Mouse (Mus musculus): ENCODE results near the gene Zfp185. TPM values are rescaled to one million over a fixed set of nuclear protein-coding genes. Genes with fewer than 3 reads are reported as not detected.

The Zfp185 gene
- polyA plus RNA-seq (2015; fragmentation: Nextera tagmentation; extraction: Ambion mirVana), result 6.8 and 6.9 TPM in 2 replicates

- Histone ChIP-seq H3K4me3 (replicated peaks) (peak within 1 kb of the TSS; percentile 35), H3K9ac (no peak within 1 kb of the TSS), H3K4me1 (replicated peaks) (no peaks in the 10 kb centered on the region), H3K9me3 (no peaks in the 10 kb centered on the region), H3K4me2 (replicated peaks) (peak within 1 kb of the TSS; percentile 76), H3K36me3 (no peaks in the 10 kb centered on the region), H3K27me3 (replicated peaks) (no peaks in the 10 kb centered on the region), H3K27ac (no peak within 1 kb of the TSS)
- ATAC-seq, result peak; percentile 90
- 22% methylated on average over 40 of the region's 45 CpGs for whole genome bisulfite sequencing
Measured at GRCm38 (mm10) chrX:72986841-72987519, at the start of gene Zfp185. Gene Zfp185 (plus strand): TSS chrX:72987339.

GRCm38 (mm10) chrX:72953464-72953863 lies 33.7 kb upstream of the Zfp185 start:
- H3K9ac ChIP-seq, result no peak overlapping the region
- H3K4me3 ChIP-seq (replicated peaks), result no peak overlapping the region
- H3K4me2 ChIP-seq (replicated peaks), result no peak overlapping the region
- H3K27me3 ChIP-seq (replicated peaks), result no peaks in the 10 kb centered on the region
- no peak for ATAC-seq
- no peaks in the 10 kb centered on the region for H3K36me3 ChIP-seq
- no peaks in the 10 kb centered on the region for H3K4me1 ChIP-seq (replicated peaks)
- 77% methylated on average over 4 of the region's 4 CpGs for WGBS
- no peaks in the 10 kb centered on the region for H3K9me3 ChIP-seq
- H3K27ac ChIP-seq, result no peak overlapping the region

- Histone ChIP-seq H3K4me2 (replicated peaks) (no peak overlapping the region), H3K27ac (no peak overlapping the region), H3K36me3 (no peaks in the 10 kb centered on the region), H3K9me3 (no peaks in the 10 kb centered on the region), H3K9ac (no peak overlapping the region), H3K4me1 (replicated peaks) (no peaks in the 10 kb centered on the region), H3K27me3 (replicated peaks) (no peaks in the 10 kb centered on the region), H3K4me3 (replicated peaks) (no peak overlapping the region)
- WGBS, result 89% methylated on average over 4 of the region's 4 CpGs
- ATAC-seq, result no peak
Measured at GRCm38 (mm10) chrX:72956486-72956885, 30.7 kb upstream of the Zfp185 start.

GRCm38 (mm10) chrX:72960431-72960830 lies 26.7 kb upstream of the Zfp185 start:
- Histone ChIP-seq H3K4me3 (replicated peaks) (no peak overlapping the region), H3K9me3 (no peaks in the 10 kb centered on the region), H3K4me2 (replicated peaks) (no peak overlapping the region), H3K36me3 (no peaks in the 10 kb centered on the region), H3K27ac (no peak overlapping the region), H3K27me3 (replicated peaks) (no peaks in the 10 kb centered on the region), H3K4me1 (replicated peaks) (no peaks in the 10 kb centered on the region), H3K9ac (no peak overlapping the region)
- 78% methylated on average over 4 of the region's 4 CpGs for WGBS
- ATAC-seq, result no peak

- H3K36me3 ChIP-seq, result no peaks in the 10 kb centered on the region
- ATAC-seq, result no peak
- H3K9ac ChIP-seq, result no peak overlapping the region
- H3K4me2 ChIP-seq (replicated peaks), result no peak overlapping the region
- 75% methylated on average over 3 of the region's 3 CpGs for WGBS
- H3K27me3 ChIP-seq (replicated peaks), result no peaks in the 10 kb centered on the region
- H3K9me3 ChIP-seq, result no peaks in the 10 kb centered on the region
- no peak overlapping the region for H3K27ac ChIP-seq
- no peak overlapping the region for H3K4me3 ChIP-seq (replicated peaks)
- no peaks in the 10 kb centered on the region for H3K4me1 ChIP-seq (replicated peaks)
Measured at GRCm38 (mm10) chrX:72961511-72961910, 25.6 kb upstream of the Zfp185 start.

- Histone ChIP-seq H3K27ac (no peak overlapping the region), H3K27me3 (replicated peaks) (no peaks in the 10 kb centered on the region), H3K4me3 (replicated peaks) (no peak overlapping the region), H3K4me2 (replicated peaks) (no peak overlapping the region), H3K9ac (no peak overlapping the region), H3K4me1 (replicated peaks) (no peaks in the 10 kb centered on the region), H3K9me3 (no peaks in the 10 kb centered on the region), H3K36me3 (no peaks in the 10 kb centered on the region)
- 82% methylated on average over 3 of the region's 3 CpGs for WGBS
- no peak for ATAC-seq
Measured at GRCm38 (mm10) chrX:72962743-72963142, 24.4 kb upstream of the Zfp185 start.

- no peaks in the 10 kb centered on the region for H3K27me3 ChIP-seq (replicated peaks)
- no peaks in the 10 kb centered on the region for H3K9me3 ChIP-seq
- ATAC-seq, result no peak
- H3K4me2 ChIP-seq (replicated peaks), result no peak overlapping the region
- WGBS, result 64% methylated on average over 6 of the region's 6 CpGs
- H3K4me3 ChIP-seq (replicated peaks), result no peak overlapping the region
- no peaks in the 10 kb centered on the region for H3K4me1 ChIP-seq (replicated peaks)
- H3K27ac ChIP-seq, result no peak overlapping the region
- no peaks in the 10 kb centered on the region for H3K36me3 ChIP-seq
- no peak overlapping the region for H3K9ac ChIP-seq
Measured at GRCm38 (mm10) chrX:72982831-72983230, 4.3 kb upstream of the Zfp185 start.

GRCm38 (mm10) chrX:72985607-72986006 lies 1.5 kb upstream of the Zfp185 start:
- Histone ChIP-seq H3K27ac (no peak overlapping the region), H3K9ac (no peak overlapping the region), H3K4me1 (replicated peaks) (no peaks in the 10 kb centered on the region), H3K9me3 (no peaks in the 10 kb centered on the region), H3K36me3 (no peaks in the 10 kb centered on the region), H3K4me2 (replicated peaks) (no peak overlapping the region), H3K27me3 (replicated peaks) (no peaks in the 10 kb centered on the region), H3K4me3 (replicated peaks) (no peak overlapping the region)
- WGBS, result 81% methylated on average over 2 of the region's 2 CpGs
- ATAC-seq, result no peak

GRCm38 (mm10) chrX:72987520-72987905 lies 374 bp downstream of the Zfp185 start:
- Histone ChIP-seq H3K4me3 (replicated peaks) (peak overlapping the region; percentile 35), H3K27ac (no peak overlapping the region), H3K9me3 (no peaks in the 10 kb centered on the region), H3K9ac (no peak overlapping the region), H3K27me3 (replicated peaks) (no peaks in the 10 kb centered on the region), H3K4me2 (replicated peaks) (peak overlapping the region; percentile 76), H3K4me1 (replicated peaks) (no peaks in the 10 kb centered on the region), H3K36me3 (no peaks in the 10 kb centered on the region)
- 0 out of 2 replicates have a peak, but pooled peaks have one; percentile 14 for ATAC-seq
- WGBS, result 25% methylated on average over 14 of the region's 14 CpGs

GRCm38 (mm10) chrX:72988431-72988830 lies 1.3 kb downstream of the Zfp185 start:
- Histone ChIP-seq H3K9ac (no peak overlapping the region), H3K4me2 (replicated peaks) (no peak overlapping the region), H3K36me3 (no peaks in the 10 kb centered on the region), H3K4me1 (replicated peaks) (no peaks in the 10 kb centered on the region), H3K9me3 (no peaks in the 10 kb centered on the region), H3K27me3 (replicated peaks) (no peaks in the 10 kb centered on the region), H3K27ac (no peak overlapping the region), H3K4me3 (replicated peaks) (no peak overlapping the region)
- ATAC-seq, result no peak
- 80% methylated on average over 3 of the region's 3 CpGs for WGBS

GRCm38 (mm10) chrX:72990581-72990980 lies 3.4 kb downstream of the Zfp185 start:
- Histone ChIP-seq H3K27ac (no peak overlapping the region), H3K9me3 (no peaks in the 10 kb centered on the region), H3K9ac (no peak overlapping the region), H3K36me3 (no peaks in the 10 kb centered on the region), H3K27me3 (replicated peaks) (no peaks in the 10 kb centered on the region), H3K4me3 (replicated peaks) (no peak overlapping the region), H3K4me1 (replicated peaks) (no peaks in the 10 kb centered on the region), H3K4me2 (replicated peaks) (no peak overlapping the region)
- 79% methylated on average over 3 of the region's 3 CpGs for WGBS
- ATAC-seq, result no peak

GRCm38 (mm10) chrX:72992291-72992919 lies 5.3 kb downstream of the Zfp185 start:
- no peak overlapping the region for H3K4me3 ChIP-seq (replicated peaks)
- peaks cover 4% of the 10 kb centered on the region; the same call in 1 of the 2 replicates for H3K27me3 ChIP-seq (replicated peaks)
- no peaks in the 10 kb centered on the region for H3K36me3 ChIP-seq
- H3K9me3 ChIP-seq, result no peaks in the 10 kb centered on the region
- ATAC-seq, result no peak
- no peaks in the 10 kb centered on the region for H3K4me1 ChIP-seq (replicated peaks)
- H3K4me2 ChIP-seq (replicated peaks), result no peak overlapping the region
- no peak overlapping the region for H3K9ac ChIP-seq
- H3K27ac ChIP-seq, result no peak overlapping the region
- 57% methylated on average over 5 of the region's 5 CpGs for WGBS

GRCm38 (mm10) chrX:72995542-72995941 lies 8.4 kb downstream of the Zfp185 start:
- H3K9ac ChIP-seq, result no peak overlapping the region
- 60% methylated on average over 3 of the region's 3 CpGs for WGBS
- H3K4me2 ChIP-seq (replicated peaks), result no peak overlapping the region
- H3K27me3 ChIP-seq (replicated peaks), result peaks cover 4% of the 10 kb centered on the region
- ATAC-seq, result 0 out of 2 replicates have a peak, but pooled peaks have one; percentile 39
- H3K4me1 ChIP-seq (replicated peaks), result no peaks in the 10 kb centered on the region
- H3K4me3 ChIP-seq (replicated peaks), result no peak overlapping the region
- no peaks in the 10 kb centered on the region for H3K9me3 ChIP-seq
- no peaks in the 10 kb centered on the region for H3K36me3 ChIP-seq
- H3K27ac ChIP-seq, result no peak overlapping the region
